Mouse (Mus musculus) stomach, postnatal 0 days (tissue): ENCODE measurements at regions not wholly inside any gene's neighbourhood (a gene's known extent, or its start where the extent isn't known, plus 50 kb on each side); places are given as distances from the start of the nearest gene placed in this dataset.

Source experiments
- CTCF ChIP-seq: IDR thresholded peaks from 2 replicates; pipeline ENCODE4 v1.5.1; 2016; ENCODE audit warnings: antibody characterized with exemption, low read depth, mild to moderate bottlenecking, moderate library complexity
- EP300 ChIP-seq: optimal IDR thresholded peaks from 2 replicates; pipeline ENCODE3; 2016; ENCODE audit warnings: antibody characterized with exemption

DNA sequence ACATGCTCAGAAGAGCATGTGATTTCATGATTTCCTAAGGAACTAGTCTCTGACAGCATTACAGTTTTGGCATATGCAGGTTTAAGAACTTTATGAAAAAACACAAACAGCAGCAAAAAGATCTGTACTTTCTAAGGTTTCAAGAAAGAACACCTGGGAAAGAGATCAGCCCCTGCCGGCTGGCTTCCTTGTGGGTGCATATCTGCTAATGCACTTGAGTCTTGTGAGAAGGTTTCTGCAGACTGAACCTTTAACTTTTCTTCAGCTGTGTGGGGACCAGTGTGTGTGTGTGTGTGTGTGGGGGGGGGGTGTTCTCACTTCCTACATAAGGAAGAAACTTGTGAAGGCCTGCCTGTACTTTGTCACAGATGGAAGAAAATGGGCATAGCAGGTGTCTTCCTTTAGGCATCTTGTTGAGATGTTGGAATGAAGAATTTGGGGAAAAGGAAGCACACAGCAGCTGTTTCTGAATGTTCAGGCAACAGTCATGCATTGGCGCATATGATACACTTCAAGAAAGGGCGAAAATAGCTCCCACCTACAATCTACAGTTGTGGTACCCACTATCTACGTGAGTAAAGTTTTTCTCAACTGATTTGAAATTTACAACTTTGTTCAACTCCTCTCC is 60.9 kb upstream of the Boc start:
- TF ChIP-seq CTCF (no peak), EP300 (no peak)
